Mouse (Mus musculus): ENCODE measurements around the gene Rpgrip1l.

- TF ChIP-seq CTCF (IDR thresholded peaks at IDR 0.05; ENCODE audit: low read depth, low read length), result no peak
- TF ChIP-seq POLR2AphosphoS5 (IDR thresholded peaks at IDR 0.05; ENCODE audit: insufficient replicate concordance, low read depth, low read length), result no peak
- no peak for TF ChIP-seq TAL1 (conservative IDR thresholded peaks at IDR 0.05; ENCODE audit: low read depth, low read length)
- TF ChIP-seq GATA1 (IDR thresholded peaks at IDR 0.05; ENCODE audit: borderline replicate concordance, low read length), result no peak
These were observed 29.1 kb upstream of the Rpgrip1l start for GRCm38 (mm10) chr8:91342196-91342595.

Measured in G1E (cell line).